Mouse (Mus musculus) midbrain, embryonic 15.5 days (tissue): ENCODE data around the gene Sdr42e1. TPM values are rescaled to one million over a fixed set of nuclear protein-coding genes. Genes with fewer than 3 reads are reported as not detected.

Source experiments
- ATAC-seq: fragments of 200-750 bp; cut with Nextera tagmentation; replicated peaks from 2 replicates; pipeline ENCODE4 v1.8.0; 2017; ENCODE audit warnings: moderate TSS enrichment
- H3K27ac ChIP-seq: fragments of 300-500 bp; sonication (generic); 2 replicates; pipeline ENCODE4 v1.5.1; 2015; ENCODE audit warnings: mild to moderate bottlenecking, inconsistent platforms
- H3K27me3 ChIP-seq: fragments of 300-500 bp; sonication (generic); replicated peaks from 2 replicates; pipeline ENCODE4 v1.6.1; 2015; ENCODE audit warnings: inconsistent platforms
- H3K36me3 ChIP-seq: fragments of 300-500 bp; sonication (generic); replicated peaks from 2 replicates; pipeline ENCODE4 v1.6.1; 2015; ENCODE audit warnings: inconsistent platforms
- H3K4me1 ChIP-seq: fragments of 300-500 bp; sonication (generic); 2 replicates; pipeline ENCODE4 v1.6.1; 2015; ENCODE audit warnings: inconsistent platforms
- H3K4me2 ChIP-seq: fragments of 300-500 bp; sonication (generic); 2 replicates; pipeline ENCODE4 v1.6.1; 2015; ENCODE audit warnings: inconsistent platforms, mild to moderate bottlenecking, moderate library complexity
- H3K4me3 ChIP-seq: fragments of 300-500 bp; sonication (generic); 2 replicates; pipeline ENCODE4 v1.5.1; 2015; ENCODE audit warnings: mild to moderate bottlenecking, inconsistent platforms
- H3K9ac ChIP-seq: fragments of 300-500 bp; sonication (generic); 2 replicates; pipeline ENCODE4 v1.6.1; 2015; ENCODE audit warnings: mild to moderate bottlenecking, inconsistent platforms
- H3K9me3 ChIP-seq: fragments of 300-500 bp; sonication (generic); 2 replicates; pipeline ENCODE4 v1.6.1; 2016; ENCODE audit warnings: inconsistent platforms
- WGBS: fragments of 180-500 bp; shearing (Covaris S2); methylation state at CpG from one replicate; pipeline ENCODE4 v1.1.7; 2015; ENCODE audit warnings: mixed read lengths; 5-methylcytosine and 5-hydroxymethylcytosine counted together
- polyA plus RNA-seq: library from polyadenylated mRNA; unstranded; fragments of >200 nt; fragmentation: Nextera tagmentation; extraction: Ambion mirVana; gene quantifications from 2 replicates; pipeline ENCODE4 v1.2.1, GENCODE M21; 2015

The Sdr42e1 gene
- polyA plus RNA-seq, 1 experiment from 2014 or later, result 1.9 TPM

GRCm38 (mm10) chr8:117652318-117652717 lies 21.2 kb downstream of the Sdr42e1 start:
- no peaks in the 10 kb centered on the region for H3K4me1 ChIP-seq
- ATAC-seq, result no peak
- H3K4me2 ChIP-seq, result no peak overlapping the region
- no peaks in the 10 kb centered on the region for H3K27me3 ChIP-seq
- no peak overlapping the region for H3K4me3 ChIP-seq
- H3K9me3 ChIP-seq, result no peaks in the 10 kb centered on the region
- no peak overlapping the region for H3K27ac ChIP-seq
- no peak overlapping the region for H3K9ac ChIP-seq
- WGBS, result 91% methylated on average over 1 of the region's 1 CpGs
- no peaks in the 10 kb centered on the region for H3K36me3 ChIP-seq

GRCm38 (mm10) chr8:117646440-117646839 lies 27.0 kb downstream of the Sdr42e1 start:
- 83% methylated on average over 5 of the region's 5 CpGs for WGBS
- no peak overlapping the region for H3K27ac ChIP-seq
- ATAC-seq, result no peak
- H3K27me3 ChIP-seq, result no peaks in the 10 kb centered on the region
- no peaks in the 10 kb centered on the region for H3K36me3 ChIP-seq
- no peak overlapping the region for H3K4me3 ChIP-seq
- no peaks in the 10 kb centered on the region for H3K4me1 ChIP-seq
- H3K9me3 ChIP-seq, result no peaks in the 10 kb centered on the region
- no peak overlapping the region for H3K4me2 ChIP-seq
- H3K9ac ChIP-seq, result no peak overlapping the region

DNA sequence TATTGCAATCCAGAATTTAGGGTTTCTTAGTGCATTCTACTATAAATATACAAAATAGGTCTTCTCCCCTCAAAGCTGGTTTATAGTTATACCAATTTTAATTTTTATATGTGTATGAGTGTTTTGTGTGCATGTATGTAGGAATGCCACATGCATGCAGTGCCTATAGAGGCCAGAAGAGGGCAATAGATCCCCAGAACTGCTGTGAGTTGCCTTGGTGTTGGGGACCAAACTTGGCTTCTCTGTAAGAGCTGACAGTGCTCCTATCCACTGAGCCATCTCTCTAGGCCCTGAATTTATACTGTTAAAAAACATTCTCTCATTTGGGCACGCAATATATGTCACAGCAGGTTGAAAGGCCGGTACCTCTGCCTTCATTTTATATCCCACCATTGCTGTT lies 27.5 kb downstream of the Sdr42e1 start:
- no peaks in the 10 kb centered on the region for H3K4me1 ChIP-seq
- H3K36me3 ChIP-seq, result no peaks in the 10 kb centered on the region
- no peak overlapping the region for H3K4me2 ChIP-seq
- no peaks in the 10 kb centered on the region for H3K9me3 ChIP-seq
- H3K4me3 ChIP-seq, result no peak overlapping the region
- WGBS, result 49% methylated on average over 2 of the region's 2 CpGs
- H3K9ac ChIP-seq, result no peak overlapping the region
- no peak overlapping the region for H3K27ac ChIP-seq
- H3K27me3 ChIP-seq, result no peaks in the 10 kb centered on the region
- ATAC-seq, result no peak

DNA sequence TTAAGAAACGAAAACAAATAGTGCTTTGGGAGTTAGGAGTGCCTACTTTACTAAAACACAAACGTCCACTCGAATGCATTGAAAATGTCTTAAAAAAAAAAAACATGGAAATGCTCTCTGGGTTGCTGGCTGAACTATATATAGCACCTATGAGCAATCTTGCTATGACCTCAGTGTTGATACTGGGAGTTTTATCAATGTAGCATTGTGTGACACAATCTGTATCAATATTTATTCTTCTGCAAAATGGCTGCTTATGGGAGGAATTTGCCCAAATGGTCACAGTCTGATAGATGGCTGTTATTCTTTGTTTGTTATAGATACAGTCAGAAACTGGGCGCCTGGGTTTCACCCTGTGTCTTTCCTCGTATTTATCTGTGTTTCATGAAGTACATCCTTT lies 28.0 kb downstream of the Sdr42e1 start:
- Histone ChIP-seq H3K9ac (no peak overlapping the region), H3K4me1 (no peaks in the 10 kb centered on the region), H3K9me3 (no peaks in the 10 kb centered on the region), H3K4me3 (no peak overlapping the region), H3K27me3 (no peaks in the 10 kb centered on the region), H3K4me2 (no peak overlapping the region), H3K36me3 (no peaks in the 10 kb centered on the region), H3K27ac (no peak overlapping the region)
- ATAC-seq, result no peak
- 72% methylated on average over 5 of the region's 5 CpGs for WGBS

- no peak overlapping the region for H3K27ac ChIP-seq
- no peak for ATAC-seq
- H3K27me3 ChIP-seq, result no peaks in the 10 kb centered on the region
- H3K4me1 ChIP-seq, result no peaks in the 10 kb centered on the region
- WGBS, result 98% methylated on average over 9 of the region's 9 CpGs
- H3K36me3 ChIP-seq, result no peaks in the 10 kb centered on the region
- no peak overlapping the region for H3K4me2 ChIP-seq
- H3K9ac ChIP-seq, result no peak overlapping the region
- H3K9me3 ChIP-seq, result no peaks in the 10 kb centered on the region; the same call in 1 of the 2 replicates
- no peak overlapping the region for H3K4me3 ChIP-seq
These were observed 33.9 kb downstream of the Sdr42e1 start for GRCm38 (mm10) chr8:117639631-117640030.

DNA sequence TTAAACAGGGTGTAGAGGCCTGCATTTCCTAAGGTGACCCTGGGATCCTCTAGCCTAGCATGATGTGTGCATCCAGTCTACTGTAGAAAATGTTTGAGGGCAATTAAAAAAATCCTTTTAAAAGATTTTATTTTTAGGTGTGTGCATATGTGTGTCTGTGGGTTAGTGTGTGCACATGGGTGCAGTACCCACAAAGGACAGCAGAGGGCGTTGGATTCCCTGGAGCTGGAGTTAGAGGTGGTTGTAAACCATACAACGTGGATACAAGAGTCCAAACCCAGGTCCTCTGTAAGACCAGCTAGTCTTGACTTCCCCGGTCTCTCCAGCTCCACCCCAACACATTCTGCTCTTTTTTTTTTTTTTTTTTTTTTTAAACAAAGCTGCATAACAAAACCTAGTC lies 36.0 kb downstream of the Sdr42e1 start:
- no peaks in the 10 kb centered on the region for H3K27me3 ChIP-seq
- H3K27ac ChIP-seq, result no peak overlapping the region
- no peak overlapping the region for H3K4me2 ChIP-seq
- no peaks in the 10 kb centered on the region for H3K4me1 ChIP-seq
- 68% methylated on average over 3 of the region's 3 CpGs for WGBS
- H3K9ac ChIP-seq, result no peak overlapping the region
- H3K36me3 ChIP-seq, result no peaks in the 10 kb centered on the region
- no peak for ATAC-seq
- H3K9me3 ChIP-seq, result no peaks in the 10 kb centered on the region; the same call in 1 of the 2 replicates
- no peak overlapping the region for H3K4me3 ChIP-seq

DNA sequence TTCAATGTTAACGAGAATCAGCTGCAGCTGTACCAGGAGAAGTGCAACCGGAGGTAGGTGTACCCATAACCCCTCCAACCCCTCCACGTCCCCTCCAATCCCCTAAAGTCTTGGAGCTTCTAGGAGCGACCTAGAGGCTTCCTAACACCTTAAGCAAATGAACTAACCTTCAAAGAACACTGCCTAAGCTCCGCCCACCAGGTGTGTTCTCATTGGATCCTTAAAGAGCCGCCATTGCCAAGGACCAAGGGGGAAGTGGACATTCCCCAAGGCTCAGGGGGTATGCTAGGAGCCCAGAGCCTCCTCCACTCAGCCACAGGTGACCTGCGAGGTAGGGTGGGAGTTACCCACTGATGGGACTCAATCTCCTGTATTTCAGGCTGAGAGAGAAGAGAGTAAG lies 39.1 kb downstream of the Sdr42e1 start:
- no peak overlapping the region for H3K4me2 ChIP-seq
- 82% methylated on average over 7 of the region's 7 CpGs for WGBS
- H3K4me1 ChIP-seq, result no peaks in the 10 kb centered on the region
- no peak overlapping the region for H3K9ac ChIP-seq
- no peaks in the 10 kb centered on the region for H3K9me3 ChIP-seq
- H3K4me3 ChIP-seq, result no peak overlapping the region
- no peak for ATAC-seq
- H3K36me3 ChIP-seq, result no peaks in the 10 kb centered on the region
- no peaks in the 10 kb centered on the region for H3K27me3 ChIP-seq
- no peak overlapping the region for H3K27ac ChIP-seq

DNA sequence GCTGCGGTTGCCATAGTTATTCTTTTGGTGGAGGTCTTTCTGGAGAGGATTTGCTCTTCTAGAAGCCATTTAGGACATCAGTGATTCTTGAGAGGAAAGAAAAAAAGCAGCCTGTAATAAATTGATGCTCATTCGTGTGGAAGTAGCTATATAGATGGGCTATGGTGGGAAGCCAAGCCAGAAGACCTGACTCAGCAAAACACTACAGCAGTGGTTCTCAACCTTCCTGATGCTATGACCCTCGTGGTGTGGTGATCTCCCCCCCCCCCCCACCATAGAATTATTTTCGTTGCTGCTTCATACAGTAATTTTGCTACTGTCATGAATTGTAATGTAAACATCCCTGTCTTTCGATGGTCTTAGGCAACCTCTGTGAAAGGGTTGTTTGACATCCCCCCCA lies 41.0 kb downstream of the Sdr42e1 start:
- no peak overlapping the region for H3K9ac ChIP-seq
- H3K4me2 ChIP-seq, result no peak overlapping the region
- no peaks in the 10 kb centered on the region for H3K36me3 ChIP-seq
- ATAC-seq, result no peak
- no peaks in the 10 kb centered on the region for H3K9me3 ChIP-seq
- 80% methylated on average over 5 of the region's 5 CpGs for WGBS
- no peak overlapping the region for H3K27ac ChIP-seq
- H3K4me1 ChIP-seq, result no peaks in the 10 kb centered on the region
- no peaks in the 10 kb centered on the region for H3K27me3 ChIP-seq
- no peak overlapping the region for H3K4me3 ChIP-seq

GRCm38 (mm10) chr8:117627096-117627495 lies 46.4 kb downstream of the Sdr42e1 start:
- 67% methylated on average over 9 of the region's 9 CpGs for WGBS
- Histone ChIP-seq H3K4me1 (no peaks in the 10 kb centered on the region), H3K4me2 (no peak overlapping the region), H3K27ac (no peak overlapping the region), H3K9me3 (no peaks in the 10 kb centered on the region), H3K27me3 (no peaks in the 10 kb centered on the region), H3K4me3 (no peak overlapping the region), H3K36me3 (no peaks in the 10 kb centered on the region), H3K9ac (no peak overlapping the region)
- no peak for ATAC-seq

DNA sequence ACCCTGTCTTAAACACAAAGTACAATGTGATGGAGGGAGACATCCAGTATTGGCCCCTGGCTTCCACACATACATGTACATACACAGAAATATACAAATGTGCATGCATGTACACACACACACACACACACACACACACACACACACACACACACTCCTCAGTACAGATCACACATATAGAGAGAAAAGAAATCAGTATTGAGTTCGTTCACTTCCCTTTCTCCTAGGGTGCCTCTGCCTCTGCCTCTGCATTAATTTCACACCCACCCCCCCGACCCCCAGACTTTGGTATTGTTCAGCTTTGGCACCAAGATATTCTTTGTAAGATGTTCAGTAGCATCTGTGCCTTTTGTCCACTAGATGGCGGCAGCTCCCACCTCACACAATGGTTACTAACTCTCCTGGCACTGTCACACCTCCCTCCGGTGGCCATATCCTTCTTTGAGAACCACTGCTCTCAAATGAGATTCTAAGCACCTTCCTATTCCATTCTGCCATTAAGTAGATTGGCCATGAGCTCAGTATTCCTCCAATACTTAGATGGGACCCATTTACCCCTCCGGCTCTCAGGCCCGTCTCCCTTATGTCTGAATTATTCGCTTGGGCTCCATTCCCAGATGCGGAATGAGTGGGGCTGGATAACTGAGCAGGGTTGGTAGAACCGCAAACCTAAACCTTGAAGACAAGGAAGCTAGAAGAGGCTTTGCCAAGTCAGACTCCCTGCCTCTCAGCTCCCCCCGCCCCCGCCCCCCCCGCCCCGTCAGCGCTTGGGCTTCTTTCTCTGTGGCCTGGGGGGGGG lies 47.2 kb downstream of the Sdr42e1 start:
- WGBS, result 71% methylated on average over 14 of the region's 14 CpGs
- no peak overlapping the region for H3K27ac ChIP-seq
- no peaks in the 10 kb centered on the region for H3K36me3 ChIP-seq
- no peak for ATAC-seq
- H3K27me3 ChIP-seq, result no peaks in the 10 kb centered on the region
- H3K4me2 ChIP-seq, result no peak overlapping the region
- H3K9me3 ChIP-seq, result no peaks in the 10 kb centered on the region
- no peak overlapping the region for H3K4me3 ChIP-seq
- no peak overlapping the region for H3K9ac ChIP-seq
- H3K4me1 ChIP-seq, result no peaks in the 10 kb centered on the region

GRCm38 (mm10) chr8:117612861-117613260 lies 60.6 kb downstream of the Sdr42e1 start:
- H3K4me1 ChIP-seq, result no peaks in the 10 kb centered on the region
- no peak overlapping the region for H3K9ac ChIP-seq
- H3K27ac ChIP-seq, result no peak overlapping the region
- ATAC-seq, result no peak
- H3K9me3 ChIP-seq, result no peaks in the 10 kb centered on the region
- no peak overlapping the region for H3K4me2 ChIP-seq
- 89% methylated on average over 12 of the region's 12 CpGs for WGBS
- no peaks in the 10 kb centered on the region for H3K36me3 ChIP-seq
- no peak overlapping the region for H3K4me3 ChIP-seq
- H3K27me3 ChIP-seq, result no peaks in the 10 kb centered on the region
